23 mouse cellular contexts compared by ENCODE assay signal in genomic region chr19:57215527-57215926, GRCm38 (mm10).
"Had no signal": no experiment of that assay in that cellular context is flagged by ENCODE, and none has a peak within 500 bp of the region (broad histone marks: within the 10 kb centered on the region; RNA-seq: fewer than 3 reads in every experiment).

No protein-coding gene starts in this region.

- H3K9ac ChIP-seq: heart, embryonic 13.5 days; heart, embryonic 15.5 days; hindbrain, embryonic 13.5 days; hindbrain, embryonic 15.5 days; kidney, embryonic 15.5 days; limb, embryonic 13.5 days; limb, embryonic 15.5 days; liver, embryonic 12.5 days had no signal

- DNase-seq: gastrocnemius, postnatal 14 days; gastrocnemius, postnatal 36 days; heart, adult 11 months; heart, postnatal 10 days; heart, postnatal 36 days; kidney, adult 11 months; kidney, adult 2 months; kidney, adult 9 months; kidney, postnatal 14 days; kidney, postnatal 36 days; left cerebral cortex, postnatal 4 days had no signal

- ATAC-seq: hindbrain, postnatal 0 days; intestine, embryonic 16.5 days; liver, embryonic 12.5 days had no signal

- H3K36me3 ChIP-seq: heart, embryonic 13.5 days; heart, embryonic 15.5 days; hindbrain, embryonic 13.5 days; hindbrain, embryonic 15.5 days; kidney, embryonic 15.5 days; limb, embryonic 13.5 days; limb, embryonic 15.5 days; liver, embryonic 12.5 days had no signal

- H3K4me1 ChIP-seq: kidney, embryonic 15.5 days; liver, embryonic 12.5 days had no signal

- H3K4me3 ChIP-seq: heart, embryonic 13.5 days; heart, embryonic 15.5 days; hindbrain, embryonic 13.5 days; hindbrain, embryonic 15.5 days; kidney, embryonic 15.5 days; layer of hippocampus, adult 2 months; limb, embryonic 13.5 days; limb, embryonic 15.5 days; liver, embryonic 12.5 days had no signal

- H3K27ac ChIP-seq: heart, embryonic 13.5 days; heart, embryonic 15.5 days; hindbrain, embryonic 13.5 days; hindbrain, embryonic 15.5 days; hindbrain, postnatal 0 days; kidney, embryonic 15.5 days; kidney, postnatal 0 days; layer of hippocampus, adult 2 months; limb, embryonic 13.5 days; limb, embryonic 15.5 days; liver, embryonic 12.5 days had no signal

- H3K27me3 ChIP-seq: heart, embryonic 13.5 days; heart, embryonic 15.5 days; hindbrain, embryonic 13.5 days; hindbrain, embryonic 15.5 days; kidney, embryonic 15.5 days; limb, embryonic 15.5 days; liver, embryonic 12.5 days had no signal
